Mouse (Mus musculus) heart, embryonic 16.5 days (tissue): ENCODE measurements at regions not wholly inside any gene's neighbourhood (a gene's known extent, or its start where the extent isn't known, plus 50 kb on each side); places are given as distances from the start of the nearest gene placed in this dataset. TPM values are rescaled to one million over a fixed set of nuclear protein-coding genes. Genes with fewer than 3 reads are reported as not detected.

Source experiments
- microRNA-seq: library from miRNA; unstranded; fragments of <30 nt; microRNA quantifications from one replicate; pipeline ENCODE4, GENCODE M21; 2017

Small RNA genes in the stretch of these regions (microRNA-seq; reads per million reads assigned to microRNA genes)
- gene Gm25063, result not detected
